9 mouse cellular contexts compared by ENCODE assay signal in the genomic region with DNA sequence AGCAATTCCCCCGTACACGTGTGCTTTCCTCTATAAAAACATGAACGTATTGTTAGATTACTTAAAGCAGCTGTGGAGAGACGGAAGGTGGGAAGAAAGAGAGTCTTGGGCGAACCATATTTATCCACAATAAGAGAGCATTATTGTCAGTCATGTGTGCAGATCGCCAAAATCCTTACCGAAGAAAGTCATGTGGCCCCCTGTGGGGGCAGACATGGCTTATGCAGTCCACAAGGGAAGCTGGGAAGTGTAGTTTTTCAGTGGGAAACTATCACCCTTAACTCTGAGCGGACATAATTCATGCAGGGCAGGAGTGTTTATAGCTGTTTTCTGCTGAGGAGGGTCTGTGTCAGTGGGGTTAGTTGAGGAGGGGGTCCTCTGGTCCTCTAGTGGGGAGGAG.
DNase-seq lines count a peak whose midpoint lies in the region; ATAC-seq and TF ChIP-seq lines count a peak whose summit lies in the region.
"Had no signal": no experiment of that assay in that cellular context is flagged by ENCODE, and none has a peak within 500 bp of the region (broad histone marks: within the 10 kb centered on the region; RNA-seq: fewer than 3 reads in every experiment).

No protein-coding gene starts in this region.

- DNase-seq in forebrain, postnatal 0 days = peak; percentile 33
- no peak for DNase-seq in lung, adult 18-20 months
- peak; percentile 16 to 35 for DNase-seq in left cerebral cortex, postnatal 10 days (ENCODE audit: extremely low spot score in 1 of 2, low spot score in 2 of 2)
- DNase-seq in right cerebral cortex, postnatal 36 days (ENCODE audit: low spot score in 2 of 2) = peak; percentile 33 to 58
- DNase-seq in urinary bladder, postnatal 4 days (ENCODE audit: low spot score in 2 of 2) = no peak

- H3K4me3 ChIP-seq in forebrain, postnatal 0 days (ENCODE audit: low read depth, low read length) = 0 out of 2 replicates have a peak overlapping the region, but pooled peaks have one; percentile 4
- H3K4me3 ChIP-seq in forebrain, embryonic 16.5 days (replicated peaks; ENCODE audit: low read length) = no peak overlapping the region
- no peak overlapping the region for H3K4me3 ChIP-seq in lung, embryonic 15.5 days

- H3K4me1 ChIP-seq in forebrain, postnatal 0 days (ENCODE audit: insufficient read depth) = no peaks in the 10 kb centered on the region; the same call in 1 of the 2 replicates
- no peaks in the 10 kb centered on the region for H3K4me1 ChIP-seq in forebrain, embryonic 16.5 days (replicated peaks; ENCODE audit: control insufficient read depth, insufficient read depth, low read length)
- peaks cover 38% of the 10 kb centered on the region for H3K4me1 ChIP-seq in lung, embryonic 15.5 days

- peak; percentile 81 for ATAC-seq in forebrain, postnatal 0 days
- no peak for ATAC-seq in forebrain, embryonic 16.5 days
- ATAC-seq in lung, embryonic 15.5 days (ENCODE audit: borderline replicate concordance, extremely low read depth, low FRiP score, low TSS enrichment) = no peak
- no peak for ATAC-seq in megakaryocyte-erythroid progenitor cell, adult 5-6 weeks (replicated peaks; ENCODE audit: low FRiP score, low TSS enrichment, poor library complexity, severe bottlenecking)

- H3K9ac ChIP-seq in forebrain, postnatal 0 days = peak overlapping the region; percentile 28; the same call in 1 of the 2 replicates
- no peak overlapping the region for H3K9ac ChIP-seq in forebrain, embryonic 16.5 days (replicated peaks; ENCODE audit: low read depth, low read length)
- H3K9ac ChIP-seq in lung, embryonic 15.5 days = no peak overlapping the region
- H3K9ac ChIP-seq: liver, embryonic 14.5 days had no signal

- no peaks in the 10 kb centered on the region for H3K27me3 ChIP-seq in forebrain, postnatal 0 days (ENCODE audit: insufficient read depth, low read length)
- H3K27me3 ChIP-seq in forebrain, embryonic 16.5 days (replicated peaks; ENCODE audit: control insufficient read depth, insufficient read depth, low read length) = no peaks in the 10 kb centered on the region
- no peaks in the 10 kb centered on the region for H3K27me3 ChIP-seq in lung, embryonic 15.5 days

- intact Hi-C loops in left cerebral cortex, postnatal 10 days (cut with DNase I) = no loop called here

- TF ChIP-seq CTCF in forebrain, postnatal 0 days (IDR thresholded peaks at IDR 0.05; ENCODE audit: low read depth) = no peak

- H3K36me3 ChIP-seq in forebrain, postnatal 0 days (ENCODE audit: insufficient read depth) = no peaks in the 10 kb centered on the region
- no peaks in the 10 kb centered on the region for H3K36me3 ChIP-seq in forebrain, embryonic 16.5 days (ENCODE audit: control insufficient read depth, insufficient read depth)
- no peaks in the 10 kb centered on the region for H3K36me3 ChIP-seq in lung, embryonic 15.5 days

- H3K4me2 ChIP-seq in forebrain, postnatal 0 days (ENCODE audit: low read depth) = no peak overlapping the region
- H3K4me2 ChIP-seq in forebrain, embryonic 16.5 days (ENCODE audit: low read length) = no peak overlapping the region
- H3K4me2 ChIP-seq in lung, embryonic 15.5 days = no peak overlapping the region

- H3K27ac ChIP-seq in forebrain, postnatal 0 days (ENCODE audit: low read depth, low read length) = no peak overlapping the region
- H3K27ac ChIP-seq in forebrain, embryonic 16.5 days (ENCODE audit: low read length) = no peak overlapping the region
- peak overlapping the region; percentile 63 for H3K27ac ChIP-seq in lung, embryonic 15.5 days
- H3K27ac ChIP-seq: liver, embryonic 14.5 days had no signal

- WGBS in forebrain, postnatal 0 days = 63% methylated on average over 8 of the region's 8 CpGs
- 69% methylated on average over 8 of the region's 8 CpGs for WGBS in forebrain, embryonic 16.5 days
- 64% methylated on average over 8 of the region's 8 CpGs for WGBS in lung, embryonic 15.5 days

- H3K9me3 ChIP-seq in forebrain, postnatal 0 days (ENCODE audit: low read length) = no peaks in the 10 kb centered on the region
- H3K9me3 ChIP-seq in forebrain, embryonic 16.5 days (ENCODE audit: control insufficient read depth, low read length) = no peaks in the 10 kb centered on the region
- no peaks in the 10 kb centered on the region for H3K9me3 ChIP-seq in lung, embryonic 15.5 days

Comparison
In these comparisons a context has a peak if more than half of its experiments do, and no peak if none do; other contexts are left out.
1. DNase-seq: peak in forebrain, postnatal 0 days (single experiment), left cerebral cortex, postnatal 10 days (2 of 2) and right cerebral cortex, postnatal 36 days (2 of 2); none in lung, adult 18-20 months (0 of 2) and urinary bladder, postnatal 4 days (0 of 2).